Mouse (Mus musculus): ENCODE measurements around the gene Sult6b2.
A peak's percentile ranks its signal among the peaks of the same experiment; 100 is the strongest.

Sult6b2 gene

GRCm38 (mm10) chr6:142779045-142779811 is 25.1 kb downstream of the Sult6b2 start:
- DNase-seq (ENCODE audit: low spot score in 2 of 2), result peak; percentile 45 to 67

GRCm38 (mm10) chr6:142776935-142777334 is 27.4 kb downstream of the Sult6b2 start:
- DNase-seq (ENCODE audit: low spot score in 2 of 2), result no peak

GRCm38 (mm10) chr6:142773566-142773965 is 30.7 kb downstream of the Sult6b2 start:
- DNase-seq (ENCODE audit: low spot score in 2 of 2), result no peak

GRCm38 (mm10) chr6:142771643-142772042 is 32.7 kb downstream of the Sult6b2 start:
- DNase-seq (ENCODE audit: low spot score in 2 of 2), result no peak

GRCm38 (mm10) chr6:142769896-142770295 is 34.4 kb downstream of the Sult6b2 start:
- DNase-seq (ENCODE audit: low spot score in 2 of 2), result no peak

- no peak for DNase-seq (ENCODE audit: low spot score in 2 of 2)
Observed at GRCm38 (mm10) chr6:142767305-142767704, 37.0 kb downstream of the Sult6b2 start.

GRCm38 (mm10) chr6:142764933-142765332 is 39.4 kb downstream of the Sult6b2 start:
- no peak for DNase-seq (ENCODE audit: low spot score in 2 of 2)

GRCm38 (mm10) chr6:142759633-142760032 is 44.7 kb downstream of the Sult6b2 start:
- DNase-seq (ENCODE audit: low spot score in 2 of 2), result no peak

GRCm38 (mm10) chr6:142758562-142758961 is 45.7 kb downstream of the Sult6b2 start:
- DNase-seq (ENCODE audit: low spot score in 2 of 2), result no peak

GRCm38 (mm10) chr6:142757976-142758375 is 46.3 kb downstream of the Sult6b2 start:
- DNase-seq (ENCODE audit: low spot score in 2 of 2), result no peak

GRCm38 (mm10) chr6:142757334-142757965 is 46.9 kb downstream of the Sult6b2 start:
- DNase-seq (ENCODE audit: low spot score in 2 of 2), result no peak

- peak; percentile 90 to 91 for DNase-seq (ENCODE audit: low spot score in 2 of 2)
Observed at GRCm38 (mm10) chr6:142756507-142757333, 47.6 kb downstream of the Sult6b2 start, which contains the start of gene Cmas. Gene Cmas, plus strand, starts transcription at chr6:142756686.

GRCm38 (mm10) chr6:142752331-142753246 is 51.7 kb downstream of the Sult6b2 start:
- DNase-seq (ENCODE audit: low spot score in 2 of 2), result peak; percentile 29 to 36

- DNase-seq (ENCODE audit: low spot score in 2 of 2), result no peak
Observed at GRCm38 (mm10) chr6:142751365-142751764, 52.9 kb downstream of the Sult6b2 start.

- no peak for DNase-seq (ENCODE audit: low spot score in 2 of 2)
Observed at GRCm38 (mm10) chr6:142748057-142748708, 56.1 kb downstream of the Sult6b2 start.

GRCm38 (mm10) chr6:142747165-142747564 is 57.1 kb downstream of the Sult6b2 start:
- DNase-seq (ENCODE audit: low spot score in 2 of 2), result no peak

- no peak for DNase-seq (ENCODE audit: low spot score in 2 of 2)
Observed at GRCm38 (mm10) chr6:142746765-142747164, 57.5 kb downstream of the Sult6b2 start.

GRCm38 (mm10) chr6:142745484-142745883 is 58.8 kb downstream of the Sult6b2 start:
- DNase-seq (ENCODE audit: low spot score in 2 of 2), result no peak

- no peak for DNase-seq (ENCODE audit: low spot score in 2 of 2)
Observed at GRCm38 (mm10) chr6:142743193-142743592, 61.1 kb downstream of the Sult6b2 start.

GRCm38 (mm10) chr6:142741763-142742162 is 62.5 kb downstream of the Sult6b2 start:
- no peak for DNase-seq (ENCODE audit: low spot score in 2 of 2)

- no peak for DNase-seq (ENCODE audit: low spot score in 2 of 2)
Observed at GRCm38 (mm10) chr6:142738637-142739036, 65.7 kb downstream of the Sult6b2 start.
